ENCODE assay signal across 8 mouse cellular contexts in genomic region chr11:5542482-5543185, GRCm38 (mm10). TPM values are rescaled to one million over a fixed set of nuclear protein-coding genes. Genes with fewer than 3 reads are reported as not detected.
DNase-seq lines count a peak whose midpoint lies in the region; ATAC-seq lines count a peak whose summit lies in the region.

No protein-coding gene starts in this region.

- H3K36me3 ChIP-seq in lung, embryonic 15.5 days, result peaks cover 12% of the 10 kb centered on the region; the same call in 1 of the 2 replicates
- H3K36me3 ChIP-seq in forebrain, embryonic 12.5 days (replicated peaks), result peaks cover 16% of the 10 kb centered on the region; the same call in 1 of the 2 replicates
- H3K36me3 ChIP-seq in limb, embryonic 10.5 days, result peaks cover 24% of the 10 kb centered on the region
- H3K36me3 ChIP-seq in neural tube, embryonic 14.5 days (ENCODE audit: control insufficient read depth, insufficient read depth, low read length), result peaks cover 6% of the 10 kb centered on the region

- ATAC-seq in lung, embryonic 15.5 days (ENCODE audit: borderline replicate concordance, extremely low read depth, low FRiP score, low TSS enrichment), result no peak
- no peak for ATAC-seq in forebrain, embryonic 12.5 days (ENCODE audit: low FRiP score)
- ATAC-seq in neural tube, embryonic 14.5 days (ENCODE audit: low read depth), result no peak; the same call in 1 of the 2 replicates

- peak overlapping the region; percentile 77 for H3K4me2 ChIP-seq in lung, embryonic 15.5 days
- peak overlapping the region; percentile 81 for H3K4me2 ChIP-seq in forebrain, embryonic 12.5 days
- peak overlapping the region; percentile 80 for H3K4me2 ChIP-seq in neural tube, embryonic 14.5 days (ENCODE audit: low read depth, low read length)

- H3K4me1 ChIP-seq in lung, embryonic 15.5 days, result peaks cover 16% of the 10 kb centered on the region
- peaks cover 23% of the 10 kb centered on the region for H3K4me1 ChIP-seq in forebrain, embryonic 12.5 days
- H3K4me1 ChIP-seq in limb, embryonic 10.5 days, result peaks cover 18% of the 10 kb centered on the region
- H3K4me1 ChIP-seq in neural tube, embryonic 14.5 days (ENCODE audit: control insufficient read depth, insufficient read depth, low read length), result peaks cover 9% of the 10 kb centered on the region; the same call in 1 of the 2 replicates

- peak overlapping the region; percentile 85 for H3K4me3 ChIP-seq in lung, embryonic 15.5 days
- peak overlapping the region; percentile 75 for H3K4me3 ChIP-seq in forebrain, embryonic 12.5 days (replicated peaks)
- H3K4me3 ChIP-seq in limb, embryonic 10.5 days, result peak overlapping the region; percentile 76
- H3K4me3 ChIP-seq in neural tube, embryonic 14.5 days (ENCODE audit: low read depth, low read length), result peak overlapping the region; percentile 93

- no peak for DNase-seq in lung, postnatal 14 days
- no peak for DNase-seq in limb, embryonic 10.5 days (ENCODE audit: low spot score)
- no peak for DNase-seq in thymus, postnatal 25 days
- DNase-seq in retina, embryonic 14.5 days (ENCODE audit: low spot score), result no peak
- no peak for DNase-seq in frontal cortex, adult 2 months (ENCODE audit: extremely low spot score in 1 of 2, low spot score in 1 of 2)

- no peak overlapping the region for H3K9ac ChIP-seq in lung, embryonic 15.5 days
- H3K9ac ChIP-seq in forebrain, embryonic 12.5 days, result no peak overlapping the region
- peak overlapping the region; percentile 82; the same call in 1 of the 2 replicates for H3K9ac ChIP-seq in neural tube, embryonic 14.5 days (replicated peaks; ENCODE audit: low read depth, low read length)

- no peaks in the 10 kb centered on the region for H3K27me3 ChIP-seq in lung, embryonic 15.5 days
- H3K27me3 ChIP-seq in forebrain, embryonic 12.5 days, result no peaks in the 10 kb centered on the region
- no peaks in the 10 kb centered on the region for H3K27me3 ChIP-seq in limb, embryonic 10.5 days (ENCODE audit: low read depth, poor library complexity, severe bottlenecking)
- H3K27me3 ChIP-seq in neural tube, embryonic 14.5 days (ENCODE audit: control insufficient read depth, insufficient read depth, low read length), result no peaks in the 10 kb centered on the region

- no peaks in the 10 kb centered on the region for H3K9me3 ChIP-seq in lung, embryonic 15.5 days
- H3K9me3 ChIP-seq in forebrain, embryonic 12.5 days, result no peaks in the 10 kb centered on the region
- no peaks in the 10 kb centered on the region for H3K9me3 ChIP-seq in limb, embryonic 10.5 days (replicated peaks)
- H3K9me3 ChIP-seq in neural tube, embryonic 14.5 days (ENCODE audit: control insufficient read depth, low read length), result no peaks in the 10 kb centered on the region

- 36% methylated on average over 5 of the region's 5 CpGs for WGBS in lung, embryonic 15.5 days
- WGBS in forebrain, embryonic 12.5 days, result 54% methylated on average over 5 of the region's 5 CpGs
- WGBS in limb, embryonic 10.5 days, result 55% methylated on average over 5 of the region's 5 CpGs
- 57% methylated on average over 5 of the region's 5 CpGs for WGBS in neural tube, embryonic 14.5 days

- no peak overlapping the region for H3K27ac ChIP-seq in lung, embryonic 15.5 days
- no peak overlapping the region for H3K27ac ChIP-seq in forebrain, embryonic 12.5 days
- peak overlapping the region; percentile 97; the same call in 1 of the 2 replicates for H3K27ac ChIP-seq in limb, embryonic 10.5 days
- H3K27ac ChIP-seq in neural tube, embryonic 14.5 days (ENCODE audit: low read depth, low read length), result no peak overlapping the region

RNA-seq across cellular contexts. Expression of gene Ccdc117, which starts 0.6 kb away (rescaled TPM):
- 20.8 and 22.3 TPM in 2 replicates for polyA plus RNA-seq in lung, embryonic 15.5 days (2015; fragmentation: Nextera tagmentation; extraction: Ambion mirVana)
- polyA plus RNA-seq in forebrain, embryonic 12.5 days (2016; fragmentation: Nextera tagmentation; extraction: Ambion mirVana), result 27.1 and 28.0 TPM in 2 replicates
- polyA plus RNA-seq in limb, embryonic 10.5 days (2016; fragmentation: Nextera tagmentation; extraction: Ambion mirVana), result 31.8 and 38.7 TPM in 2 replicates
- polyA plus RNA-seq in neural tube, embryonic 14.5 days (2014; fragmentation: Nextera tagmentation; extraction: Ambion mirVana), result 10.4 and 14.1 TPM in 2 replicates
- 10.8 and 11.1 TPM in 2 replicates for polyA plus RNA-seq in frontal cortex, adult 2 months (2012; rRNA removed)

RNA-seq across cellular contexts. Expression of gene Xbp1, which starts 22.2 kb away (rescaled TPM):
- 211 and 229 TPM in 2 replicates for polyA plus RNA-seq in lung, embryonic 15.5 days (2015; fragmentation: Nextera tagmentation; extraction: Ambion mirVana)
- 100 and 102 TPM in 2 replicates for polyA plus RNA-seq in forebrain, embryonic 12.5 days (2016; fragmentation: Nextera tagmentation; extraction: Ambion mirVana)
- polyA plus RNA-seq in limb, embryonic 10.5 days (2016; fragmentation: Nextera tagmentation; extraction: Ambion mirVana), result 128 and 137 TPM in 2 replicates
- polyA plus RNA-seq in neural tube, embryonic 14.5 days (2014; fragmentation: Nextera tagmentation; extraction: Ambion mirVana), result 131 and 134 TPM in 2 replicates
- 59.8 and 68.6 TPM in 2 replicates for polyA plus RNA-seq in frontal cortex, adult 2 months (2012; rRNA removed)

RNA-seq across cellular contexts. Expression of gene Ankrd36, which starts 26.9 kb away (rescaled TPM):
- 0.09 TPM in 1 of 2 replicates, not detected in the other for polyA plus RNA-seq in lung, embryonic 15.5 days (2015; fragmentation: Nextera tagmentation; extraction: Ambion mirVana)
- polyA plus RNA-seq in forebrain, embryonic 12.5 days (2016; fragmentation: Nextera tagmentation; extraction: Ambion mirVana), result 0.33 TPM in 1 of 2 replicates, not detected in the other
- not detected in 2 replicates for polyA plus RNA-seq in limb, embryonic 10.5 days (2016; fragmentation: Nextera tagmentation; extraction: Ambion mirVana)
- polyA plus RNA-seq in neural tube, embryonic 14.5 days (2014; fragmentation: Nextera tagmentation; extraction: Ambion mirVana), result not detected in 2 replicates
- not detected in 2 replicates for polyA plus RNA-seq in frontal cortex, adult 2 months (2012; rRNA removed)
